Mouse (Mus musculus) embryo, embryonic 10.5 days (tissue): ENCODE measurements at regions not wholly inside any gene's neighbourhood (a gene's known extent, or its start where the extent isn't known, plus 50 kb on each side); places are given as distances from the start of the nearest gene placed in this dataset.
A peak's percentile ranks its signal among the peaks of the same experiment; 100 is the strongest.

Source experiments
- DNase-seq: peaks from one replicate; pipeline ENCODE4 v3.0.0-alpha.2; 2015; ENCODE audit warnings: low spot score

GRCm38 (mm10) chr2:116979561-116980391 lies 101.3 kb downstream of the Tmco5 start:
- peak; percentile 79 for DNase-seq

GRCm38 (mm10) chr2:116980692-116981091 lies 102.2 kb downstream of the Tmco5 start:
- peak; percentile 25 for DNase-seq

GRCm38 (mm10) chr2:116983351-116983750 lies 104.9 kb downstream of the Tmco5 start:
- no peak for DNase-seq

GRCm38 (mm10) chr2:116983821-116984351 lies 105.4 kb downstream of the Tmco5 start:
- no peak for DNase-seq

- no peak for DNase-seq
Measured at GRCm38 (mm10) chr2:116984597-116984996, 106.1 kb downstream of the Tmco5 start.

- DNase-seq: no peak
Measured at GRCm38 (mm10) chr2:116985549-116985948, 107.1 kb downstream of the Tmco5 start.

- DNase-seq: no peak
Measured at GRCm38 (mm10) chr2:116988953-116989674, 110.6 kb downstream of the Tmco5 start.

- DNase-seq: no peak
Measured at GRCm38 (mm10) chr2:116990106-116990505, 111.6 kb downstream of the Tmco5 start.

- DNase-seq: peak; percentile 7
Measured at GRCm38 (mm10) chr2:116991561-116992042, 113.1 kb downstream of the Tmco5 start.

GRCm38 (mm10) chr2:116993724-116994123 lies 115.2 kb downstream of the Tmco5 start:
- no peak for DNase-seq

GRCm38 (mm10) chr2:116996302-116996701 lies 117.8 kb downstream of the Tmco5 start:
- DNase-seq: no peak

GRCm38 (mm10) chr2:116998822-116999221 lies 120.3 kb downstream of the Tmco5 start:
- DNase-seq: no peak

GRCm38 (mm10) chr2:116999592-116999991 lies 121.1 kb downstream of the Tmco5 start:
- DNase-seq: no peak

- DNase-seq: no peak
Measured at GRCm38 (mm10) chr2:117003976-117004375, 117.2 kb upstream of the Spred1 start.

GRCm38 (mm10) chr2:117006846-117007245 lies 114.3 kb upstream of the Spred1 start:
- DNase-seq: no peak

- no peak for DNase-seq
Measured at GRCm38 (mm10) chr2:117008922-117009321, 112.3 kb upstream of the Spred1 start.

- DNase-seq: no peak
Measured at GRCm38 (mm10) chr2:117010001-117010400, 111.2 kb upstream of the Spred1 start.

GRCm38 (mm10) chr2:117010942-117011341 lies 110.2 kb upstream of the Spred1 start:
- no peak for DNase-seq

- DNase-seq: peak; percentile 29
Measured at GRCm38 (mm10) chr2:117017921-117018651, 103.1 kb upstream of the Spred1 start.

GRCm38 (mm10) chr2:117018917-117019538 lies 102.1 kb upstream of the Spred1 start:
- peak; percentile 73 for DNase-seq

GRCm38 (mm10) chr2:117019552-117019951 lies 101.6 kb upstream of the Spred1 start:
- no peak for DNase-seq

GRCm38 (mm10) chr2:117021787-117022186 lies 99.4 kb upstream of the Spred1 start:
- DNase-seq: no peak
